Mouse (Mus musculus) cerebellum, adult 11 months (tissue): ENCODE results near the gene Clcn2.

Experiments
- DNase-seq: peaks from one replicate; pipeline ENCODE4 v3.0.0; 2022

Gene Clcn2

DNA sequence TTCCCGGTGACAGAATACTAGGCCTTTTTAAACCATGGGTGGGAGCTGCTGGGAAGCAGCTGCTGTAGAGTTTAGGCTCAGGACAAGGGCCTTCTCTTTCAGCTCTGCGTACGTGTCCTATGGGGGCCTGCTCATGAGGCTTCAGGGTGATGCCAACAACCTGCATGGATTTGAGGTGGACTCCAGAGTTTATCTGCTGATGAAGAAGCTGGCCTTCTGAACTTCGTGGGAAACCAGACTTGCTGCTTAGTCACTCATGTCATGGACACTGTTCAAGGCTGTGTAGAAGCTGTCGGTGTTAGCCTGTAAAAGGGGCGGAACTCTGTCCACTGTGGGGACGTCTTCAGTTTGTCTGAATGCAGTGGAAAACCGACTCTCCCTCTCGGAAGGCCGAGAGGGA lies 4.3 kb upstream of the Clcn2 start:
- DNase-seq = no peak

DNA sequence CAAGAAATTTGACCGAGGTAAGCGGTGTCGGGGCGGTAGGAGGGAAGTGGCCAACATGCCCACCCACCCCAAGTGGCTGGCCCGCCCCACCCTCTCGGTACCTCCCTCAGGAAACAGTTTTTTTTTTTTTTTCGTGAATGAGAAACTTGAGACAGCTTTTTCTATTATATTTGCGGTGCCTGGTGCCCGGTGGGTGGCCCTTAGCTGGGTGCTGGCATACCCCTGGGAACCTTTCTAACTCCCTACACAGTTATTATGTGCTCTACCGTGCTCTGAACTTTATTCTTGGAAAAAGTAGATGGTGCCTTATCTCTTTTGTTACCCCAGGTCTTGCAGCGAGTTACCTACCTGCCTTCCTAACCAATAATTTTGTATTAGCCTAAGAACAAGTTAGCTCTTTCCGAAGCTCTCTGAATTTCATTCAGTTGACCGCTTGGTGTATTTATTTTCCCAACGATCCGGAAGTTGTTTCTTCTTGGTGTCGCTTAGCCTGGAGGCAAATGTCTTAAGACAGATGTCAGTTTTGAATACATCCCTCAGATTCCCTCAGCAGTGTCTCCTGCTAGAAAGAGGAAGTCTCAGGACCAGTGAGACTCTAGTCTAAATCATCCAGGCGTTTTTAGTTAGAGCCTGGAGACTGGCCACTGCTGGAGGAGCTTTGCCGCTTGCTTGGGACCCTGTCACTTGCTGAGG lies 578 bp upstream of the Clcn2 start:
- no peak for DNase-seq

DNA sequence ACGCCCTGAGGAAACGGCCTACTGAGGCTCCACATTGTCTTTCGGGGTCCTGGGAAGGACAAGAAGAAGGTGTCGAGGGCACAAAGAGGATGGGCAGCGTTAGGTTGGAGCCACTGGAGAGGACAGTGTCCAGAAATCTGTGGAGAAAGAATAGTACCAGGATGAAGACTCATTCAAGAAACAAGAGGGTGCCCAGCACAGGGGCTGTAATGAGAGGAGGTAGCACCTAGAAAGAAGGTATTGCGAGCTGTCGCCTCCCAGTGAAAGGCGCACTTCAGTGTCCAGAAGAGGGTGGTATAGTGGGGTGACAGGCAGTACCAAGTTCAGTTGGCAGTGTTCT lies 735 bp downstream of the Clcn2 start:
- DNase-seq = no peak

- DNase-seq = peak; percentile 76
Observed at GRCm38 (mm10) chr16:20715976-20716840, 1.3 kb downstream of the Clcn2 start.

DNA sequence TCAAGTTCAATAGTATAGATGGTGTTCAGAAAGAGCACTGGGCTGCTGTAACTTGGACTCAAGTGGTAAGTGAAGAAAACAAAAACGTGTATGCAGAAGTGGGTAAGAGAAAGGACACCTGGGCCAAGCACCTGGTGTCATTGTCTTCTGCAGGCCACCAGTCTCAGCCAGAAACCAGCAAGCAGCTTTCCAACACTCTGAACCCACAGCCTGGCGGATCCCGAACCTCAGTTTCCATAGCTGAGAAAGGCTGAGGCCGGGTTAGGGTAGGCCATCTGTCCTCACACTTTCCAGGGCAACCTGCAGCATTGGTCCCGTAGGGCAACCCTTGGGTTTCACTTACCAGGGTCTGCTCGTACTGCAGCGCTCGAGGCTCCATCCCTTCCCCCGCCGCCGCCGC lies 2.0 kb downstream of the Clcn2 start:
- no peak for DNase-seq

GRCm38 (mm10) chr16:20715161-20715560 lies 2.4 kb downstream of the Clcn2 start:
- DNase-seq = no peak

DNA sequence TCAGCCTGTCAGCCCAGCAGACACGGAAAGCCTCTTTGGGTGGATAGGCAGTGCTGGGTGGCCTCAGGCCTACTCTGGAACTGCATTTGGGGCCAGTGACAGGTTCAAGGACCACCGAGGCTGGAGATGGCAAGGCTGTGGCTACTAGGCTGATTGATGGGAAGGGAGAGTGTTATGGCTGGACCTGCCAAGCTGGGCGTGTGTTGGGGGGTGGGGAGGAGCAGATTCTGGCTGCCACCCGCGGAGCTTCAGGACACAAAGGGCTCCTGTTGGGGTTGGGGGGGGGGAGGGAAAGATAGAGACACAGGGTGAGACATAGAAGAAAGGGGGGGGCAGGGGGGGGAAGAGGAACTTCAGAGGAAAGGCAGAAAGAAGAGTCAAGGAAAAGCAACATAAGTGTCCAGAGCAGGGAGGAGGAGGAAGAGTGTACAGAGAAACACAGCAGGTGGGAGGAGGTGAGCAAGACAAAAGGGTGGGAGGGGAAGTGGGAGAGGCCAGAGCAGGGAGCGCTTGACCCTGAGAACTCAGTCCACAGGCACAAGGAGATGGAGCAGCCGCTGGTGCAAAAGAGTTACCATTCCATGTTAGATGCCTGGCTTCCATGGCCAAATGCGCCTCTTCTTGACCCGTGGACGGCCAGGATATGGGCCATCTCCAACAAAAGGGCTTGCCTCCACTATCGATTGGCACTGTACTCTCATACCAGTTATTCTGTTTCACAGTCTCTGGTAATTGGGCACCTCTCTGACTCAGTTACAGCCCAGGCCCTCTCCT lies 3.1 kb downstream of the Clcn2 start:
- no peak for DNase-seq

- no peak for DNase-seq
Observed at GRCm38 (mm10) chr16:20712889-20713288, 4.7 kb downstream of the Clcn2 start.

GRCm38 (mm10) chr16:20712190-20712589 lies 5.4 kb downstream of the Clcn2 start:
- no peak for DNase-seq

- DNase-seq = no peak
Observed at GRCm38 (mm10) chr16:20710810-20711209, 6.7 kb downstream of the Clcn2 start.

- DNase-seq = no peak
Observed at GRCm38 (mm10) chr16:20710370-20710769, 7.2 kb downstream of the Clcn2 start.

DNA sequence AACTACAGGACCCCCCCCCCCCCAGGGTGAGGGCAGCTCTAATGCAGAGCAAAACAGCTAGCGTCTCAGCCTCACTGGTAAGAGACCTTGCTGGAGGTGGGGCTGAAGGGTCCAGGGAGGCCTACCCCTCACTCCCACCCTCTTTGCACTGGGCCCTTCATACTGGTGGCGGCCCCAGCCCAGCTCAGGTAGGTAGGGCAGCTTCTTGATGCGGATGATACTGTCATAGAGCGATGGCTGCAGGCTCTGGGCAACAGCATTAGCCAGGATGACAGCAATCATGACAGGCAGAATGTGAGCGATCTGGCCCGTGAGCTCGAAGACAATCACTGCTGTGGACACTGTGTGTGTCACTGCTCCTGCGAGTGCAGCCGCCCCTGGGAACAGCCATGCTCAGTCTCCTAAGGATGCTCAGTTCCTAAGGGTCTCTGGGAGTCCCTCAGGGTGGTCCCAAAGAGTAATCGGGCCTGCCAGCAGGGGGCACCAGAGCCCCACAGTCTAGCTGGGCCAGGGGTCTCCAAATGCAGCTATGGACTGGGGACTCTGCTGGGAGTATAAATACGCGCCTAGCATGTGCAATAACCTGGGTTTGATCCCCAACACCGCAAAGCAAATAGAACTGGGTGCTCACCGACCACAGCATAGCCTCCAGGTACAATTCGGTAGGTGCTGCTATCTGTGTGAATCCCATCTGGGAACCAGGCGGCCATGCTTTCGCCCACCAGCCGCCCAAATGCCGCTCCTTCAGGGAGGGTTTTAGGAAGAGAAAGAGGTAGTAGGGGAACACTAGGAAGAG lies 8.4 kb downstream of the Clcn2 start:
- DNase-seq = no peak

DNA sequence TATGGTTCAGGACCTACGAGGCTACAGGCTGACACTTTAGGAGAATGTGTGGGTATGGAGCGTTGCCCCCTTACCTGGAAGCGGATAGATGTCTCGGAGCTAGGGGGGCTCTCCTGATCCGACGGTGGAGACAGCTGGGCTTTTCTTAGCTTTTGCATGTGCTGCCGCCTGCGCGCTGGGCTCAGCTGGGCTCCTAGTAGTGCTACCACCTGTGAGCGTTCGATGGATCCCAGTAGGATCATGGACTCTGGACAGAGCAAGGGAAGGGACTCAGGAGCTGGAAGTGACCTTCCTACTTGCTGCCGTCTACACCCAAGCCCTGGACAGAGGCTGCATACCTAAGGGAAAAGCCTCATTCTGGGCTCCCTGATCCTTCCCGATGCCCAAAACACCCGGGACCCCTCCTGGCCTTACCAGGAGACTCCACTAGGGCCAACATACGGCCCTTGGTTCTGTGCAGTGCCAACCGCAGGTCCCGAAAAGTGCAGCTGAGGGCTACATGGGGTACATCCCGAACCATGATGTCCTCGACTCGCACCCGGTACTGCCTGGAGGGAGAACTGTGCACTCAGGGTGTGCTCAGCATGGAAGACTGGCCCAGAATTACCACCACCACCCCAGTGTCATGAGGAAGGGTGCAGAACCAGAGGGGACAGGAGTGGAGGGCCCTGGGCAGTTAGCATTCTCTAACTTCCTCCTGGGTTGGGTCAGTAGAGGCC lies 9.2 kb downstream of the Clcn2 start:
- no peak for DNase-seq

GRCm38 (mm10) chr16:20706407-20707055 lies 11.0 kb downstream of the Clcn2 start:
- no peak for DNase-seq

- no peak for DNase-seq
Observed at GRCm38 (mm10) chr16:20705786-20706185, 11.8 kb downstream of the Clcn2 start.

- no peak for DNase-seq
Observed at GRCm38 (mm10) chr16:20703699-20704400, 13.7 kb downstream of the Clcn2 start.

GRCm38 (mm10) chr16:20703071-20703470 lies 14.5 kb downstream of the Clcn2 start:
- DNase-seq = no peak

DNA sequence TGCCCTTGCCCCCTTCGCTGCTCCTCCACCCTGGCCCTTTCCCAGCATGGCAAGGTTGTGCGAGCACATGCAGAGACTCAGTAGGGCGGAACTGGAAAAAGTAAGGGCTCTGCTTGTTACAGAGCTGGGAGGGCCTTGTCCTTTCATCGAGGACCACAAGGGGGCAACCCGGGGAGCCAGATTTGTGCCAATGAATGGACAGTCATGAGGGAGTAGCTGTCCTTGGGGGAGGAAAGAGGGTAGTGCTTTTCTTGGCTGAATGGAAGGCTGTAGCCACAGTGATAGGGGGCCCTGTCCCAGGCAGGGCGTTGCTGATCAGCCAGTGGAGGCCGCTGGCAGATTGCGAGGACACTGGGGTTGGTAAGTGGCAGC lies 15.0 kb downstream of the Clcn2 start:
- peak; percentile 55 for DNase-seq

GRCm38 (mm10) chr16:20701729-20702521 lies 15.6 kb downstream of the Clcn2 start:
- no peak for DNase-seq

- no peak for DNase-seq
Observed at GRCm38 (mm10) chr16:20701316-20701715, 16.2 kb downstream of the Clcn2 start.
